In the genomic region with DNA sequence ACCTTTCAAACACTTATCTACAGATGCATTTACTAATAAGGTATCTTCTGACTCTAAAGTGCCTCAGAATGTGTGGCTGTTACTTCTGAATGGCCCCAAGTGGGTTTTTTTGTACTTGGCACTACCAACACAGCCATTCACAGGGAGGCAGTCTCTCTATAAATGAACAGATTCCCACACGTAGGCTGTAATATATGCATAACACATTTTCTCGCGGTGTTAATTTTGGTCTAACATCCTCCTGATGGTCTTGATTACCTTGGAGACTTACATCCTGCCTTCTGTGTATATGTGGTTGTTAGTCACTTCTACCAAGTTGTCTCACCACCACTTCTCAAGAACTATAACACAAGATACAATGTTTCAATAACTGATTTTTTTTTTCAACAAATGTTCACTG, we compare ENCODE assay signal across 19 mouse cellular contexts.
A peak's percentile ranks its signal among the peaks of the same experiment; 100 is the strongest.
DNase-seq lines count a peak whose midpoint lies in the region; ATAC-seq and TF ChIP-seq lines count a peak whose summit lies in the region.
"Had no signal": no experiment of that assay in that cellular context is flagged by ENCODE, and none has a peak within 500 bp of the region (broad histone marks: within the 10 kb centered on the region; RNA-seq: fewer than 3 reads in every experiment).

No protein-coding gene starts in this region.

- no peak overlapping the region for H3K9ac ChIP-seq in forebrain, embryonic 13.5 days
- H3K9ac ChIP-seq in forebrain, embryonic 14.5 days (ENCODE audit: low read length) = no peak overlapping the region
- H3K9ac ChIP-seq in intestine, embryonic 15.5 days = no peak overlapping the region
- H3K9ac ChIP-seq in midbrain, embryonic 16.5 days (ENCODE audit: low read depth, low read length) = no peak overlapping the region
- H3K9ac ChIP-seq: hindbrain, embryonic 14.5 days had no signal

- intact Hi-C loops in left cerebral cortex, adult 2 months (cut with DNase I) = loop anchor here (5.0 kb wide), 2 partner anchors 45 to 155 kb away; no protein-coding TSS in a partner anchor
- intact Hi-C loops in left cerebral cortex, postnatal 36 days (cut with DNase I) = loop anchor here (2.0 kb wide), 1 partner anchor 31 kb away; no protein-coding TSS in a partner anchor

- DNase-seq in forebrain, embryonic 10.5 days (ENCODE audit: extremely low spot score, low spot score) = no peak
- no peak for DNase-seq in left cerebral cortex, adult 2 months (ENCODE audit: extremely low spot score in 1 of 2, low spot score in 2 of 2)
- DNase-seq in left cerebral cortex, postnatal 36 days (ENCODE audit: low spot score in 2 of 2) = no peak
- peak; percentile 65 for DNase-seq in forebrain, embryonic 14.5 days (ENCODE audit: low spot score)
- DNase-seq in telencephalon, adult 2 months (ENCODE audit: low read depth, low spot score) = peak; percentile 84
- DNase-seq: cerebellum, adult 11 months; cerebellum, postnatal 36 days; heart, adult 2 months; kidney, adult 11 months; lung, adult 18-20 months; right cerebral cortex, postnatal 14 days; thymus, postnatal 36 days had no signal

- WGBS in forebrain, embryonic 13.5 days = 61% methylated on average over 3 of the region's 3 CpGs
- 91% methylated on average over 3 of the region's 3 CpGs for WGBS in forebrain, embryonic 10.5 days
- 39% methylated on average over 3 of the region's 3 CpGs for WGBS in forebrain, embryonic 14.5 days
- 84% methylated on average over 3 of the region's 3 CpGs for WGBS in intestine, embryonic 15.5 days
- 77% methylated on average over 3 of the region's 3 CpGs for WGBS in midbrain, embryonic 16.5 days

- peak; percentile 79 for ATAC-seq in forebrain, embryonic 13.5 days
- peak; percentile 78 for ATAC-seq in forebrain, embryonic 14.5 days
- ATAC-seq in intestine, embryonic 15.5 days = no peak
- ATAC-seq in midbrain, embryonic 16.5 days = no peak

- no peak overlapping the region for H3K4me2 ChIP-seq in forebrain, embryonic 13.5 days
- H3K4me2 ChIP-seq in forebrain, embryonic 14.5 days (ENCODE audit: low read length) = no peak overlapping the region; the same call in 1 of the 2 replicates
- no peak overlapping the region for H3K4me2 ChIP-seq in intestine, embryonic 15.5 days (replicated peaks)
- H3K4me2 ChIP-seq in midbrain, embryonic 16.5 days (ENCODE audit: low read length) = no peak overlapping the region
- H3K4me2 ChIP-seq: hindbrain, embryonic 14.5 days had no signal

- no peak for TF ChIP-seq CTCF in left cerebral cortex, adult 2 months (IDR thresholded peaks at IDR 0.05)

- no peaks in the 10 kb centered on the region for H3K27me3 ChIP-seq in forebrain, embryonic 13.5 days
- H3K27me3 ChIP-seq in forebrain, embryonic 10.5 days (ENCODE audit: poor library complexity, severe bottlenecking) = no peaks in the 10 kb centered on the region
- H3K27me3 ChIP-seq in forebrain, embryonic 14.5 days (replicated peaks; ENCODE audit: control insufficient read depth, insufficient read depth, low read length) = no peaks in the 10 kb centered on the region
- no peaks in the 10 kb centered on the region for H3K27me3 ChIP-seq in intestine, embryonic 15.5 days (replicated peaks)
- H3K27me3 ChIP-seq in midbrain, embryonic 16.5 days (ENCODE audit: control insufficient read depth, insufficient read depth, low read depth, low read length) = no peaks in the 10 kb centered on the region

- no peak overlapping the region for H3K27ac ChIP-seq in forebrain, embryonic 13.5 days
- no peak overlapping the region for H3K27ac ChIP-seq in forebrain, embryonic 10.5 days
- H3K27ac ChIP-seq in left cerebral cortex, adult 2 months = peak overlapping the region; percentile 20; the same call in 1 of the 2 replicates
- H3K27ac ChIP-seq in forebrain, embryonic 14.5 days (ENCODE audit: low read depth, low read length) = no peak overlapping the region; the same call in 1 of the 2 replicates
- no peak overlapping the region for H3K27ac ChIP-seq in intestine, embryonic 15.5 days
- H3K27ac ChIP-seq in midbrain, embryonic 16.5 days (ENCODE audit: low read length) = no peak overlapping the region
- H3K27ac ChIP-seq: embryonic facial prominence, embryonic 10.5 days; hindbrain, embryonic 14.5 days; kidney, postnatal 0 days had no signal

- no peaks in the 10 kb centered on the region for H3K9me3 ChIP-seq in forebrain, embryonic 13.5 days (replicated peaks)
- no peaks in the 10 kb centered on the region for H3K9me3 ChIP-seq in forebrain, embryonic 10.5 days
- H3K9me3 ChIP-seq in forebrain, embryonic 14.5 days (replicated peaks; ENCODE audit: control insufficient read depth, low read length) = no peaks in the 10 kb centered on the region
- H3K9me3 ChIP-seq in intestine, embryonic 15.5 days = no peaks in the 10 kb centered on the region
- H3K9me3 ChIP-seq in midbrain, embryonic 16.5 days (replicated peaks; ENCODE audit: control insufficient read depth, low read length, poor library complexity, severe bottlenecking) = no peaks in the 10 kb centered on the region
- H3K9me3 ChIP-seq: embryonic facial prominence, embryonic 10.5 days had no signal

- no peak overlapping the region for H3K4me3 ChIP-seq in forebrain, embryonic 13.5 days
- no peak overlapping the region for H3K4me3 ChIP-seq in forebrain, embryonic 10.5 days
- H3K4me3 ChIP-seq in left cerebral cortex, adult 2 months = no peak overlapping the region
- H3K4me3 ChIP-seq in forebrain, embryonic 14.5 days (ENCODE audit: low read depth, low read length) = no peak overlapping the region
- H3K4me3 ChIP-seq in intestine, embryonic 15.5 days (replicated peaks) = no peak overlapping the region
- H3K4me3 ChIP-seq in midbrain, embryonic 16.5 days (ENCODE audit: low read depth, low read length) = no peak overlapping the region
- H3K4me3 ChIP-seq: embryonic facial prominence, embryonic 10.5 days; erythroblast, embryonic 14.5 days; heart, adult 2 months had no signal

- peaks cover 18% of the 10 kb centered on the region for H3K4me1 ChIP-seq in forebrain, embryonic 13.5 days
- 0 out of 2 replicates have a peak, but pooled peaks cover 3% of the 10 kb centered on the region for H3K4me1 ChIP-seq in forebrain, embryonic 10.5 days
- H3K4me1 ChIP-seq in forebrain, embryonic 14.5 days (ENCODE audit: control insufficient read depth, insufficient read depth, low read length) = peaks cover 10% of the 10 kb centered on the region; the same call in 1 of the 2 replicates
- H3K4me1 ChIP-seq in intestine, embryonic 15.5 days (replicated peaks) = no peaks in the 10 kb centered on the region
- peaks cover 7% of the 10 kb centered on the region; the same call in 1 of the 2 replicates for H3K4me1 ChIP-seq in midbrain, embryonic 16.5 days (ENCODE audit: control insufficient read depth, insufficient read depth, low read length)

- H3K36me3 ChIP-seq in forebrain, embryonic 13.5 days (ENCODE audit: poor library complexity, severe bottlenecking) = no peaks in the 10 kb centered on the region
- H3K36me3 ChIP-seq in forebrain, embryonic 10.5 days (replicated peaks) = no peaks in the 10 kb centered on the region
- no peaks in the 10 kb centered on the region for H3K36me3 ChIP-seq in forebrain, embryonic 14.5 days (ENCODE audit: control insufficient read depth, insufficient read depth, low read length)
- H3K36me3 ChIP-seq in intestine, embryonic 15.5 days = no peaks in the 10 kb centered on the region
- no peaks in the 10 kb centered on the region for H3K36me3 ChIP-seq in midbrain, embryonic 16.5 days (ENCODE audit: control insufficient read depth, insufficient read depth, low read length)
- H3K36me3 ChIP-seq: embryonic facial prominence, embryonic 10.5 days had no signal

Comparison
In these comparisons a context has a peak if more than half of its experiments do, and no peak if none do; other contexts are left out.
1. DNase-seq: peak in forebrain, embryonic 14.5 days (single experiment) and telencephalon, adult 2 months (single experiment); none in forebrain, embryonic 10.5 days (single experiment), left cerebral cortex, adult 2 months (0 of 2) and left cerebral cortex, postnatal 36 days (0 of 2).
2. ATAC-seq: peak in forebrain, embryonic 13.5 days (single experiment) and forebrain, embryonic 14.5 days (single experiment); none in intestine, embryonic 15.5 days (single experiment) and midbrain, embryonic 16.5 days (single experiment).